Mouse (Mus musculus): ENCODE measurements at regions not wholly inside any gene's neighbourhood (a gene's known extent, or its start where the extent isn't known, plus 50 kb on each side); places are given as distances from the start of the nearest gene placed in this dataset.

GRCm38 (mm10) chr4:89400342-89400741, 89.5 kb upstream of the Cdkn2b start:
- no peak for DNase-seq (ENCODE audit: low spot score in 2 of 2)

GRCm38 (mm10) chr4:89399277-89399676, 88.4 kb upstream of the Cdkn2b start:
- DNase-seq (ENCODE audit: low spot score in 2 of 2) = no peak

- DNase-seq (ENCODE audit: low spot score in 2 of 2) = no peak
Measured at GRCm38 (mm10) chr4:89396020-89396419, 85.2 kb upstream of the Cdkn2b start.

GRCm38 (mm10) chr4:89395336-89395735, 84.5 kb upstream of the Cdkn2b start:
- no peak for DNase-seq (ENCODE audit: low spot score in 2 of 2)

- DNase-seq (ENCODE audit: low spot score in 2 of 2) = no peak
Measured at GRCm38 (mm10) chr4:89393251-89393711, 82.4 kb upstream of the Cdkn2b start.

GRCm38 (mm10) chr4:89392791-89393190, 82.0 kb upstream of the Cdkn2b start:
- no peak for DNase-seq (ENCODE audit: low spot score in 2 of 2)

- no peak for DNase-seq (ENCODE audit: low spot score in 2 of 2)
Measured at GRCm38 (mm10) chr4:89391463-89392308, 80.8 kb upstream of the Cdkn2b start.

- DNase-seq (ENCODE audit: low spot score in 2 of 2) = no peak
Measured at GRCm38 (mm10) chr4:89383548-89383947, 72.7 kb upstream of the Cdkn2b start.

GRCm38 (mm10) chr4:89382434-89382976, 71.7 kb upstream of the Cdkn2b start:
- DNase-seq (ENCODE audit: low spot score in 2 of 2) = no peak

GRCm38 (mm10) chr4:89381763-89382162, 70.9 kb upstream of the Cdkn2b start:
- no peak for DNase-seq (ENCODE audit: low spot score in 2 of 2)

- no peak for DNase-seq (ENCODE audit: low spot score in 2 of 2)
Measured at GRCm38 (mm10) chr4:89381077-89381476, 70.2 kb upstream of the Cdkn2b start.

- DNase-seq (ENCODE audit: low spot score in 2 of 2) = no peak
Measured at GRCm38 (mm10) chr4:89380330-89380945, 69.6 kb upstream of the Cdkn2b start.

GRCm38 (mm10) chr4:89379622-89380329, 68.9 kb upstream of the Cdkn2b start:
- DNase-seq (ENCODE audit: low spot score in 2 of 2) = no peak

GRCm38 (mm10) chr4:89372631-89373030, 61.8 kb upstream of the Cdkn2b start:
- no peak for DNase-seq (ENCODE audit: low spot score in 2 of 2)

GRCm38 (mm10) chr4:89368850-89369524, 58.1 kb upstream of the Cdkn2b start:
- DNase-seq (ENCODE audit: low spot score in 2 of 2) = no peak

- DNase-seq (ENCODE audit: low spot score in 2 of 2) = no peak
Measured at GRCm38 (mm10) chr4:89366581-89367141, 55.8 kb upstream of the Cdkn2b start.

- DNase-seq (ENCODE audit: low spot score in 2 of 2) = no peak
Measured at GRCm38 (mm10) chr4:89365875-89366274, 55.0 kb upstream of the Cdkn2b start.

GRCm38 (mm10) chr4:89363150-89363683, 52.4 kb upstream of the Cdkn2b start:
- no peak for DNase-seq (ENCODE audit: low spot score in 2 of 2)

GRCm38 (mm10) chr4:89362650-89363049, 51.8 kb upstream of the Cdkn2b start:
- no peak for DNase-seq (ENCODE audit: low spot score in 2 of 2)

- no peak for DNase-seq (ENCODE audit: low spot score in 2 of 2)
Measured at GRCm38 (mm10) chr4:89361316-89361715, 50.5 kb upstream of the Cdkn2b start.

Measured in right cerebral cortex, postnatal 36 days (tissue).